Mouse (Mus musculus) G1E (cell line): Measurements from ENCODE around the gene Inpp5d.

Source experiments
- CTCF ChIP-seq: IDR thresholded peaks from 2 replicates; pipeline ENCODE4 v1.5.1; 2012; ENCODE audit warnings: low read depth, low read length, inconsistent platforms, mixed read lengths
- GATA1 ChIP-seq: IDR thresholded peaks from 2 replicates; pipeline ENCODE4 v1.6.1; 2012; ENCODE audit warnings: borderline replicate concordance, low read length, inconsistent platforms, mixed read lengths
- GATA2 ChIP-seq: IDR thresholded peaks from 2 replicates; pipeline ENCODE4 v1.6.1; 2012; ENCODE audit warnings: low read depth, low read length, inconsistent platforms, borderline replicate concordance
- POLR2AphosphoS5 ChIP-seq: IDR thresholded peaks from 2 replicates; pipeline ENCODE4 v1.6.1; 2012; ENCODE audit warnings: low read depth, low read length, inconsistent platforms; ENCODE audit not compliant: insufficient replicate concordance
- TAL1 ChIP-seq: conservative IDR thresholded peaks from 2 replicates; pipeline ENCODE4 v1.6.1; 2012; ENCODE audit warnings: low read depth, low read length, inconsistent platforms, mixed read lengths

- TF ChIP-seq CTCF (no peak), TAL1 (no peak), POLR2AphosphoS5 (no peak), GATA1 (no peak), GATA2 (no peak)
These were observed 102.0 kb downstream of the Inpp5d start for GRCm38 (mm10) chr1:87722081-87722480.
